Mouse (Mus musculus): ENCODE measurements around the gene Inppl1. TPM values are rescaled to one million over a fixed set of nuclear protein-coding genes. Genes with fewer than 3 reads are reported as not detected.

Inppl1 gene
- polyA plus RNA-seq, 2 experiments = 30.5 to 111 TPM

DNA sequence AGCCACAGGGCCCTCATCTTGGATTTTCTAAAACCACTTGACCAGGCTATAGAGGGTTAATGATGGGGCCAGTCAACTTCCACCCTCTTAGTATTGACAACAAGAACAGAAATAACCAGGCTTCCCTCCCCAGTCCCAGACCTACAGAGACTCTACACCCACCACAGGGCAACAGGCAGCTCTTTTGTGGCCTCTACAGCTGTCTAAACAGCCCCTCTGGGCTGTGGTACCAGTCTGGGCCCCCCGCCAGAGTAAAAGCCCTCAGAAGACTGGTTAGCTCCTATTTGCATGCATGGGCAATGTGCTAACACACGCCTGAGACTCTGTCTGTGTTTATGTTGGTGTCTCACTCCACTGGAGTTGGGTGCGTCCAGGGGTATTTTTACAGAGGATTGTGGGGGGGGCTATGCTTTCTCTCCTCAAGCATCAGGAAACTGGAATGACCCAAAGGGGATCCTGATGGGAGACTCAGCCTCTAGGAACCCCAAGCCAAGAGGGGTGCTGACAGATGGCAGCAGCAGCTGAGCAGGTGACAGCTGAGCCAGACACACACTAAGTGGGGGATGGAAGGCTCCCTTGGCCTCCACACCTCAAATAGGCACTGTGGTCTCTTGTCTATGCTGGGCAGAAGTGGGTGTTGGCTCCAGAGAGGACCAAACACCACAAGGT lies 4.0 kb downstream of the Inppl1 start:
- DNase-seq (ENCODE audit: low spot score) (peak; percentile 44), ATAC-seq (ENCODE audit: low FRiP score, low read depth) (0 out of 2 replicates have a peak, but pooled peaks have one; percentile 2)
- H3K9ac ChIP-seq (ENCODE audit: low read depth, low read length, severe bottlenecking) = no peak overlapping the region
- peaks cover 52% of the 10 kb centered on the region for H3K36me3 ChIP-seq (ENCODE audit: control insufficient read depth, insufficient read depth, low read length)
- H3K9me3 ChIP-seq (ENCODE audit: control insufficient read depth, low read length) = no peaks in the 10 kb centered on the region
- no peak for TF ChIP-seq POLR2A (IDR thresholded peaks at IDR 0.05; ENCODE audit: borderline replicate concordance, extremely low read depth, insufficient read depth, insufficient read length)
- peaks cover 29% of the 10 kb centered on the region for H3K4me1 ChIP-seq (ENCODE audit: control insufficient read depth, insufficient read depth, low read length)
- peak overlapping the region; percentile 82; the same call in 1 of the 2 replicates for H3K4me2 ChIP-seq (replicated peaks; ENCODE audit: low read depth, low read length, severe bottlenecking)
- peak overlapping the region; percentile 74; the same call in 1 of the 2 replicates for H3K4me3 ChIP-seq (replicated peaks; ENCODE audit: low read length)
- H3K27me3 ChIP-seq (ENCODE audit: control insufficient read depth, insufficient read depth, low read length) = no peaks in the 10 kb centered on the region
- no peak overlapping the region for H3K27ac ChIP-seq (replicated peaks; ENCODE audit: low read depth, low read length)
- 58% methylated on average over 3 of the region's 3 CpGs for WGBS

DNA sequence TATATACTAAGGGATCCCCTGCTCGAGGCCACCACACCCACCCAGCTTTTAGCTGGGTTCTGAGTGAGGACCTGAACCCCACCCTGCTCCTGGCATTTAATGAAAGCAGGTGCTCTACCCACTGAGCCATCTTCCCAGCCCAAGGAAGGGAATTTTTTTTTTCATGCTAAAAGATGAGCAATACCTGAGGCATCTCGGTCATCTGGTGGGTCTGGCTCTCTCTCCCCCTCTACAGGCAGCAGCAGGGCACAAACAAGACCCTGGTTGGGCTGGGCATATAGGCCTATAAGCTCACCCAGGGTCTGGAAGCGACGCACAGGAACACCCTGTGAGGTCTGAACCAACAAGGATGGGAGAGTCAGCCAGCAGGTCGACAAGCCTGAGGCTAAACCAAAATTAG lies 4.7 kb downstream of the Inppl1 start:
- 73% methylated on average over 5 of the region's 5 CpGs for WGBS
- H3K27ac ChIP-seq (replicated peaks; ENCODE audit: low read depth, low read length) = no peak overlapping the region
- DNase-seq (ENCODE audit: low spot score) (no peak), ATAC-seq (ENCODE audit: low FRiP score, low read depth) (no peak)
- H3K9ac ChIP-seq (ENCODE audit: low read depth, low read length, severe bottlenecking) = no peak overlapping the region
- no peak overlapping the region for H3K4me3 ChIP-seq (replicated peaks; ENCODE audit: low read length)
- peaks cover 22% of the 10 kb centered on the region for H3K4me1 ChIP-seq (ENCODE audit: control insufficient read depth, insufficient read depth, low read length)
- no peaks in the 10 kb centered on the region for H3K9me3 ChIP-seq (ENCODE audit: control insufficient read depth, low read length)
- no peak overlapping the region for H3K4me2 ChIP-seq (replicated peaks; ENCODE audit: low read depth, low read length, severe bottlenecking)
- no peaks in the 10 kb centered on the region for H3K27me3 ChIP-seq (ENCODE audit: control insufficient read depth, insufficient read depth, low read length)
- no peak for TF ChIP-seq POLR2A (IDR thresholded peaks at IDR 0.05; ENCODE audit: borderline replicate concordance, extremely low read depth, insufficient read depth, insufficient read length)
- peaks cover 59% of the 10 kb centered on the region for H3K36me3 ChIP-seq (ENCODE audit: control insufficient read depth, insufficient read depth, low read length)

DNA sequence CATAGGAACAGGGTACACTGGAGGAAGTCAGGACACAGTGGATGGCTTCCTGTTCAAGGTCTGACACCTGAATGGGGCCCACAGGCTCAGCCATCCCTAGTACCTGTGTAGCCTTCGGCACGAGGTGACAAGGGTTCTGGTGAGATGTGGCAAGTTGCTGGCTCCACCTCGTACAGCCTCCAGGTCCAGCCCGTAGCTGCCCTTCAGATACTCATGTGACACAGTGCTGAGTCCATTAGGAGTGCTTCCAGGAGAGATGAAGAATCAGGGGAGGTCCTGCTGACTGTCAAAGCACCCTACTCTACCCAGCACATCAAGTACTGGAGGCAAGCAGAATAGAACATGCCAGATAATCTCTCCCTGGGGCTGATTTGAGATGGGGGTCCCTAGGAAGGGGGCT lies 5.7 kb downstream of the Inppl1 start:
- WGBS = 84% methylated on average over 4 of the region's 4 CpGs
- H3K36me3 ChIP-seq (ENCODE audit: control insufficient read depth, insufficient read depth, low read length) = peaks cover 69% of the 10 kb centered on the region

GRCm38 (mm10) chr7:101831437-101831836 lies 6.6 kb downstream of the Inppl1 start:
- Histone ChIP-seq H3K4me2 (replicated peaks; ENCODE audit: low read depth, low read length, severe bottlenecking) (no peak overlapping the region), H3K27me3 (ENCODE audit: control insufficient read depth, insufficient read depth, low read length) (no peaks in the 10 kb centered on the region), H3K36me3 (ENCODE audit: control insufficient read depth, insufficient read depth, low read length) (peaks cover 78% of the 10 kb centered on the region), H3K9ac (ENCODE audit: low read depth, low read length, severe bottlenecking) (no peak overlapping the region), H3K4me1 (ENCODE audit: control insufficient read depth, insufficient read depth, low read length) (peaks cover 22% of the 10 kb centered on the region), H3K27ac (replicated peaks; ENCODE audit: low read depth, low read length) (no peak overlapping the region), H3K9me3 (ENCODE audit: control insufficient read depth, low read length) (no peaks in the 10 kb centered on the region), H3K4me3 (replicated peaks; ENCODE audit: low read length) (no peak overlapping the region)
- ATAC-seq (ENCODE audit: low FRiP score, low read depth) = no peak
- 92% methylated on average over 8 of the region's 8 CpGs for WGBS
- DNase-seq (ENCODE audit: low spot score) = no peak
- TF ChIP-seq POLR2A (IDR thresholded peaks at IDR 0.05; ENCODE audit: borderline replicate concordance, extremely low read depth, insufficient read depth, insufficient read length) = no peak

More for the DNA sequence above, 5.7 kb downstream of the Inppl1 start:
- H3K4me1 ChIP-seq (ENCODE audit: control insufficient read depth, insufficient read depth, low read length) = peaks cover 22% of the 10 kb centered on the region
- no peaks in the 10 kb centered on the region for H3K9me3 ChIP-seq (ENCODE audit: control insufficient read depth, low read length)
- no peak overlapping the region for H3K4me2 ChIP-seq (replicated peaks; ENCODE audit: low read depth, low read length, severe bottlenecking)
- no peak for ATAC-seq (ENCODE audit: low FRiP score, low read depth)
- no peak for TF ChIP-seq POLR2A (IDR thresholded peaks at IDR 0.05; ENCODE audit: borderline replicate concordance, extremely low read depth, insufficient read depth, insufficient read length)
- DNase-seq (ENCODE audit: low spot score) = no peak
- no peak overlapping the region for H3K4me3 ChIP-seq (replicated peaks; ENCODE audit: low read length)
- no peaks in the 10 kb centered on the region for H3K27me3 ChIP-seq (ENCODE audit: control insufficient read depth, insufficient read depth, low read length)
- H3K9ac ChIP-seq (ENCODE audit: low read depth, low read length, severe bottlenecking) = no peak overlapping the region
- H3K27ac ChIP-seq (replicated peaks; ENCODE audit: low read depth, low read length) = no peak overlapping the region

DNA sequence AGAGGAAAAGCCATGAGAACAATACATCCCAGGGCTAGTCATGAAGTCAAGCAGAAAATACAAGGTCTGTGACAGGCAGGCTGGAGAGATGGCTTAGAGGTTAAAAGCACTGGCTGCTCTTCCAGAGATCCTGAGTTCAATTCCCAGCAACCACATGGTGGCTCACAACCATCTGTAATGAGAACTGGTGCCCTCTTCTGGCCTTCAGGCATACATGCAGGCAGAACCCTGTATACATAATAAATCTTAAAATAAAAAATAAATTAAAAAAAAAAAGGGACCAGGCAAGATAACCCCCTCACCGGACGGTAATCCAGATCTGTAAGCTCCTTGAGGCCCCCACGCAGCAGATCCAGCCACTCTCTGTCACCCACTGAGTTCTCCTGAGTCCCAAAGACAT lies 7.7 kb downstream of the Inppl1 start:
- no peak overlapping the region for H3K4me2 ChIP-seq (replicated peaks; ENCODE audit: low read depth, low read length, severe bottlenecking)
- H3K27ac ChIP-seq (replicated peaks; ENCODE audit: low read depth, low read length) = no peak overlapping the region
- H3K9ac ChIP-seq (ENCODE audit: low read depth, low read length, severe bottlenecking) = no peak overlapping the region
- peaks cover 88% of the 10 kb centered on the region for H3K36me3 ChIP-seq (ENCODE audit: control insufficient read depth, insufficient read depth, low read length)
- H3K27me3 ChIP-seq (ENCODE audit: control insufficient read depth, insufficient read depth, low read length) = no peaks in the 10 kb centered on the region
- WGBS = 100% methylated on average over 3 of the region's 3 CpGs
- TF ChIP-seq POLR2A (IDR thresholded peaks at IDR 0.05; ENCODE audit: borderline replicate concordance, extremely low read depth, insufficient read depth, insufficient read length) = no peak
- H3K4me3 ChIP-seq (replicated peaks; ENCODE audit: low read length) = no peak overlapping the region
- DNase-seq (ENCODE audit: low spot score) (no peak), ATAC-seq (ENCODE audit: low FRiP score, low read depth) (no peak)
- H3K9me3 ChIP-seq (ENCODE audit: control insufficient read depth, low read length) = no peaks in the 10 kb centered on the region
- H3K4me1 ChIP-seq (ENCODE audit: control insufficient read depth, insufficient read depth, low read length) = peaks cover 18% of the 10 kb centered on the region

All from limb, embryonic 14.5 days (tissue).